Mouse (Mus musculus): ENCODE measurements around the gene Nlrp4c.

- no peak for TF ChIP-seq POLR2A (IDR thresholded peaks at IDR 0.05; ENCODE audit: low read depth, low read length)
- no peak for TF ChIP-seq CTCF (IDR thresholded peaks at IDR 0.05; ENCODE audit: extremely low read depth, insufficient read depth, insufficient read length, insufficient replicate concordance)
These were observed 87.7 kb downstream of the Nlrp4c start for GRCm38 (mm10) chr7:6132646-6133045.

All from spleen, adult 2 months (tissue).